Mouse (Mus musculus): ENCODE data around the gene Dennd6b.
A peak's percentile ranks its signal among the peaks of the same experiment; 100 is the strongest.

Dennd6b gene

DNA sequence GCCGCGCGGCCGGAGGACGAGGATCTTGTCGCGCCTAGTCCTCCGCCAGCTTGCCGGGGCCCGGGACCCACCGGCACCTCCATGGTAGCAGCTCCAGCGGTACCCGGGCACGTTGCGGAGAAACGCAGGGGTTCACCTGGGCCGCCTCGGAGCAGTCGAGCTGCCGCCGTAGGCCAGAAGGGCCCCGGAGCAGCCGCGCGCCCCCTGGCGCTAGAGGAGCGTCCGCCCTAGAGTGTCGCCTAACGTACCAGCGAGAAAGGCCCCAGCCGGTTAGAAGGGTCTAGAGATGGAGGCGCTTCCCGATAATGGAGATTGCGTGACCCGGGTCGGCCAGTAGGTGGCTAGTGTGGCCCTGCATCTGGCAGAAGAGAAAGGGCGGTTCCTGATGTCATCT is at the start of gene Dennd6b:
Gene Dennd6b (minus strand): TSS at position 184 of the 394 bp plus-strand sequence.
- DNase-seq (ENCODE audit: low read depth, low spot score) = peak; percentile 97

DNA sequence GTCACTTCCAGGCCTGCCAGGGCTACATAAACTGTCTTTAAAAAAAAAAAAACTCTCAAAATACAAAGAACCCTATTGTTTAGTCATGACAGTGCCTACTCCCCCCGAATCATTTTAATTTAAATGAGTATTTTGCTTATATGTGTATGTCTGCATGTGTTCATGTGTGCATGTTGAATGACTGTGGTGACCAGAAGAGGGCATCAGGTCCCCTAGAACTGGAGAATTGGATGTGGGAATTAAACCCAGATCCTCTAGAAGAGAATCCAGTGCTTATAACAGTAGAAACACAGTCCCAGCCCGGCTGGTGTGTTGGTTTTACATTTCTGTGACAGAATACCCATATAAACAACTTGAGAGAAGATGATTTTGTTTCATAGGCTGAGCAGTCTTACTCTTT is 44.7 kb upstream of the Dennd6b start:
- peak; percentile 17 for DNase-seq (ENCODE audit: low read depth, low spot score)

DNA sequence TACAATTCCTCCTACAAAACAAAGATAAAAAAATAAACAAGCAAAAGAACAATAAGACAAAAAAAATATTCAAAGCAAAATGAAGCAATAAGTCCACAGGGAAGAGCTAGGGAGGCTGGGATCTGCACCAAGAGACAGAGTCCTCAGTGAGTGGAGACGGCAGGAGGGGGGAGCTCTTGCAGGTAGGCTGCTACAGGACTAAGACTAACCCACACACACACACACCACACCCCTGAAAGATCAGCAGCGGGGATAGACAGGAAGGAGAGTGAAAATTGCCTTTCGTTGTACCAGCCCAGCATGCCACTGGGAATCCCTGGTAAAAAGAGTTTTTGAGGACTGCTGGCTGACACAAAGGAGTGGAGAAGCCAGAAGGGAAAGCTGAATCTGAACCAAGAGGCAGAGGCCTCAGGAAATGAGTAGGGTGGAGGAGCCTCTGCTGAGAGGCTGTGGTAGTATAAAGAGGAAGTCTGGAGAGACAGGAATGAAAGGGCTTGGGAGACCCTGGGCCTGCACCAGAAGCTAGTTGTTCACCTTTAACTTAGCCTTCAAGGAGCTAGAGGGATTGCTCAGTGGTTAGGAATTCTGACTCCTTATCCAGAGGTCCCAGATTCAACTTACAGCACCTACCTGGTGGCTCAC is 43.6 kb upstream of the Dennd6b start:
- DNase-seq (ENCODE audit: low read depth, low spot score) = no peak

DNA sequence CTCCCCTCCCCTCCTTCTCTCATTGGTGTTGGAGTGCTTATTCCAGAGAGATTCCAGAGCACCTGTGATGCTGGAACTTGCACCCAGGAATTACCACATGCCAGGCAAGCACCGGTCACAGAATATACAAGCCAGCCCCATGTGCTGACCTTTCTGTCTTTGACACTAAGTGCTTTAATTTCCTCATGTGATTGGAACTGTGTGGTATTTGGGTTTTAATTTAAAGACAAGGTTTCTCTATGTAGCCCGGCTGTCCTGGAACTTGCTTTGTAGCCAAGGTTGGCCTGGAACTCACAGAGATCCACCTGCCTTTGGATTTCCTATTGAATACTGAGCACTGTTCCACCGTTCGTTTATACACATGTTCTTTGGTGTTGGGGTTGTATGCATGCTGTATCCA is 37.8 kb upstream of the Dennd6b start:
- DNase-seq (ENCODE audit: low read depth, low spot score) = no peak

DNA sequence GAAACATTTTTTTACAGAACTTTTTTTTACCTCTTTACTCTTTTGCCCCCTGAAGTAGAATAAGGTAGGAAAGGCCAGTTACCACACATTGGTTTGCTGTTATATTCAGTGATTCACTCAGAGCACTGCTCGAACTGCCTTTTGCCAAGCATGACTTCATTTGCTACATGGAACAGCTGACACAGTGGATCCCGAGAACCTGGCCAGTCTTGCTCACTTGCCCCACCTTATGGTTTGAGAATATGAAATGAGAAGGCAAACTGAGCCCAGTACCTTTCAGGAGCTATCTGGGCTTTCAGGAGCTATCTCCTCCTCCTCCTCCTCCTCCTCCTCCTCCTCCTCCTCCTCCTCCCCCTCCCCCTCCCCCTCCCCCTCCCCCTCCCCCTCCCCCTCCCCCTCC is 37.3 kb upstream of the Dennd6b start:
- peak; percentile 27 for DNase-seq (ENCODE audit: low read depth, low spot score)

DNA sequence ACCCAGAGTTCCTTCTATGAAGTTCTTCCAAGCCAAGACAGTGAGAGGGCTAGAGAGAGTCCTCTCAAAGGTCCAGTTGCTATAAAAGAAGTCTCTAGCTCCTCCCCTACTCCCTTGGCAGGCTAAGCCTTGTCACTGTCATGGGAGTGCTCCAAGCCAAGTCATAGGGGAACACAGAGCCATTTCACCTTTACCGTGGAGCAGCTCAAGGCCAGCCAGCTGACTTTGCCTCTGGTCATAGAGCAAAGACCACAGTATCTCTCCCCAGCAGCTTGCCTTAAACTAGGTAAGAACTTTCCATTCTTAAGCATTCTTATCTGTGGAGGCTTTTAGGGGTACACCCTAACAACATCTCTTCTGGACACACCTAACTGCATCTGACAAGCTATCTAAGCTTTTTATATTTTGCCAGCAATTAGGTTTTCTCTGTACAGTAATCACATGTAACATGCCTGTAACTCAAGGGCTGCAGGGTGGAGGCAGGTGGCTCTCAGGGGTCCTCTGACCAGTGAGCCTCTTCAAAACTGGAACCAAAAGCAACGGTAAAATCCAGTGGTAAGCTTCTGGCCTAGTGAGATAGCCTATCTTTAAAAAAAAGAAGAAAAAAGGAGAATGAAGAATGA is 19.4 kb upstream of the Dennd6b start:
- no peak for DNase-seq (ENCODE audit: low read depth, low spot score)

DNA sequence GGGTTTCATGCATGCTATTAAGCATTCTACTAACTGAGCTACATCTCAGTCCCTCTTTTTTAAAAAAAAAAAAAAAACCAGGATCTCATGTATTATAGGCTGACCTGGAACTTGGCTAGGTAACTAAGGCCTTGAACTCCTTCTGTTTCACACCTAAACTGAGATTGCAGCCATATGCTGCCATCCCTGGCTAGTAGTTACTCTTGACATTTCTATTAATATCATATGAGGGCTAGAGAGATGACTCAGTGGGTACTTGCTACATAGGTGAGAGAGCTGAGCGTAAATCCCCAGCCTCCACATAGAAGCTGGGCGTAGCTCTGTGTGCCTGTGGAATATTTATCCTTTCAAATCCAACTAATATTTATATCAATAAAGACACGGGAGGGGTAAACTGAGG is 18.7 kb upstream of the Dennd6b start:
- DNase-seq (ENCODE audit: low read depth, low spot score) = no peak

DNA sequence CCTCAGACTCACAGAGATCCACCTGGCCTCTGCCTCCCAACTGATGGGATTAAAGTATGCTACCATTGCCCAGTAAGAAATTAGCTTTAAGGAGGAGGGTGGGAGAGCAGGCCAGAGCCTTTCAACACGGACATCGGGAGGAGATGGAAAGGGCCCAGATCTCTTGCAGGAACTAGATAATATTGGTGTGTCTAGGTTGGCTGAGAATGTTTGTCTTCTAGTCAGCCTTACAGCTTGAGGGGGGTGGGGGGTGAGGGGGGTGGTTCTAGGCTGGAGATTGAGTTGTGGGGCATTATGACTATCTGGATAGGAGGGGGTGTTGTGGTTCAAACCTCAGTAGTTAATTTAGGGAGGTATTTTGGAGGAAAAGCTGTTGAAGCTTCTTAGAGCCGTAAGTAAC is 17.2 kb upstream of the Dennd6b start:
- no peak for DNase-seq (ENCODE audit: low read depth, low spot score)

DNA sequence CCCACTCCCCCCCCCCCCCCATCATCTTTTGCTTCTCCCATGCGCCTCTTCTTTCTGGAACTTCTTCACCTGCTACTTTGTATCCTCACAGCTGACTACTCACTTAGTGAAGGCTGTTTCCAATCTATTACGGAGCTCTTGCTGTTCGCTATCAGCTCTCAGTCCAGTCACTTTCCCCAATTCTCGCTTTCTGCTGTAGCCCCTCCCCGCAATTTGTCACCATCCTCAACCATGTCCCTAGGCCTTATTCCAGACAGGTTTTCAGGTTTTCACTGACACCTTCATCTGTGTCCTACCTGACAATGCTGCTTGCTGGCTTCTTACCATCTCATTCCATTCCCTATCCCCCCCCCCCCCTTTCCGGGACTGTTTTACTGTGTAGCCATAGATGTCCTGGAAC is 16.2 kb upstream of the Dennd6b start:
- peak; percentile 11 for DNase-seq (ENCODE audit: low read depth, low spot score)

DNA sequence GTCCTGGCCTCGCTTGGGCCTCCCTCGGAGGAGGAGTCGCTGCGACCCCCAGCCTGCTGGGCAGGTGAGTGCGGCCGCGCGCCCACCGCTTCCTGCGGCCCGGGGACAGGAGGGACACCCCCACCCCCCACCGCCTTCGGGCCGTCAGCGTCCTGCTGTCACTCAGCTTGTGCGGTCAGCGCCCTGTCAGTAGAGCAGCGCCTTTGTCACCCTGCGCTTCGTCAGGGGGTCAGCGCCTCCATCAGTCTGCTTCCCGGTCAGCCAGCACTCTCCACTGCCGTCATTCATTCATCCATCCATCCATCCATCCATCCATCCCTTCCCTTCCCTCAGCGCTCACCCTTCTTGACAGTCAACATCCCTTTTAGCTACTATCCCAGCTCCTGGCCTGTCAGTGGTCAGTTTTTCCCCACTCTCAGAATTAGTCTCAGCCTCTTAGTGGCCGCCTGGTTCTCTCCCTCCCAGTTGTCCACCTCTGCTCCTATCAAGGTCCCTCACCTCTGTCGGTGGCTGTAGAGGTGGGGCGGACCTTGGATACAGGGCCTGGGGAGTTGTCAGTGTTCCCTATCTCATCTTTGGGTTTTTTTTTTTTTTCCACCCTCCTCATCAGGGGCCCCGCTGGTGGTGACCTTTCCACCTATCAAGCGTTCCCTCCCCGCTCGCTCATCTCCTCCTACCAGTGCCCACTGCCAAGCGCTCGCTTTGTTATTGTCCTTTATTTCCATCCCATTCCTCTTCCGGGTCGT is 15.6 kb upstream of the Dennd6b start:
- peak; percentile 33 for DNase-seq (ENCODE audit: low read depth, low spot score)

DNA sequence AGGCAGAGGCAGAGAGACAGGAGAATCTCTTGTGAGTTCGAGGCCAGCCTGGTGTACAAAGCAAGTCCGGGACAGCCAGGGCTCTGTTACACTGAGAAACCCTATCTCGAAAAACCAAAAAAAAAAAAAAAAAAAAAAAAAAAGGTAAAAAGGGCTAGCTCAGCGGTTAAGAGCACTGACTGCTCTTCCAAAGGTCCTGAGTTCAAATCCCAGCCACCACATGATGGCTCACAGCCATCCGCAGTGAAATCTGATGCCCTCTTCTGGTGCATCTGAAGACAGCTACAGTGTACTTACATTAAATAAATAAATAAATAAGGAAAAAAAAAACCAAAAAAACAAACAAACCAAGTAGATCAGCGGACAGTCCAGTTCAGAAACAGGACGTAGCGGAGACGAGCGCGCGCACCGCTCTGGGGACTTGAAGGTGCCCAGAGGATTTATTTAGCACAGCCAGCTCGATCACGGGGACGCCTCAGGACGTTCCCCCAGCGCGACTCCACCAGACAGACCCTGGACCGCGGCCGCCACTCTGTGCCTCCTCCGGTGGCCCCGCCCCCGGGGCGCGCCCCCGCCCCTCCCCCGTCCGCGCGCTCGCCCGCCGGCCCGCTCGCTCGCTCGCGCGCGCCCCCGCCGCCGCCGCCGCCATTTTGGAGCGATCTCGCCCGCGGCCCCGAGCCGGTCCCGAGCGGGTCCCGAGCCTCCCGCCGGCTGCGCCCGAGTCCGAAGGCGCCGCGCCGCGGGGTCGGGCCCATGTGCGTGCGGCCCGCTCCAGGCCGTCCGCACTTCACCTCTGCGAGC is 14.8 kb upstream of the Dennd6b start, which contains the start of gene Ppp6r2:
Gene Ppp6r2 (plus strand): TSS at position 639 of the 801 bp plus-strand sequence.
- peak; percentile 79 for DNase-seq (ENCODE audit: low read depth, low spot score)

DNA sequence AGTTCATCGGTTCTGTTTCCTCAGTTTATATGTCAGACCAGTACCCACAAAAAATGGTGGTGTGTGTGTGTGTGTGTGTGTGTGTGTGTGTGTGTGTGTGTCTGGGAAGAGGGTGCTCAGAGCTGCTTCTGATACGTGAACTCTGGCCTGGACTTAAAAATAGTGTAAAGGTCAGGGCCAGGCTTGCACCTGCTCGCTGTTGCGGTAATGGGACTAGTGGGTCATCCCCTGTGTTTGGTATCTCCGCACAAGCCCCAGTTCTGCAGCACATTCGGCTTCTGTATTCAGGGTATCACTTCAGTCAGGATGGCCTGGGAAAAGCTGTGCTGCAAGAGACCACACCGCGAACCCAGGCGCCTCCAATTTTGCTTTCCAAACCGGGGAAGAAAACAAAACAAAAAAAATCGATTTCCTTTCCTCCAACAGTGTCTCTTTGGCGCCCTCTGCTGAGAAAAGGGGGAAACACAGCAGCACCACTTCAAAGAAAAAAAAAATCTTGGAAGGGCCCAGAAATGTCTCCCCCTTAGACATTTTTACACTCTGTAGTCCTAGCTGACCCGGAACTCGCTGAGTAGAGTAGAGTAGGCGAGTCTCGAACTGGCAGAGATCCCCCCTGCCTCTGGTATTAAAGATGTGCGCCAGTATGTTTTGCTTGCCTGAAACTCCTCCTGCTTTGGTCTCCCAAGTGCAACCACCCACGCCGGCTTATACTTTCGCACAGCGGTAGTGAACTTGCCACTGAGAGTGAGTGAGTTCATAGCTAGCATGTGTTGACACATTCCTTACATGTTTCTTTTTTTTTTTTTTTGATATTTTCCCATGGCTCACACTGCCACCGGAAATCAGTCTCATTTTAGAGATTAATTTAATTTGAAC is 13.8 kb upstream of the Dennd6b start:
- peak; percentile 85 for DNase-seq (ENCODE audit: low read depth, low spot score)

DNA sequence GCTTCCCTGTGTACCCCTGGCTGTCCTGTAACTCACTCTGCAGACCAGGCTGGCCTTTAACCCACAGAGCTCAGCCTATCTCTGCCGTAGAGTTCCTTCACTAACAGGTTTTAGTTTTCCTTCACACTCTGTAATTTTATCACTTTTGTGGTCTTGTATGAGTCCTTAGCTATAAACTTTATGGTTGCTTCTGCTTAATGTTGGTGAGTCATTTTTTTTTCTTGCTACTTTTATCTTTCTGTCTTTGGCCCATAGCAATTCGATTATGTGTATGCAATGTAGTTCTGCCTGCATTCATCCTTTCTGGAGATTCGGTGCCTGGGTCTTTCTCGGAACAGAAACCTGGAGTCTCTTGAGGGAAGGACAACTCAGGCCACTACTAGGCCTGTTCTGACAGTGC is 11.2 kb upstream of the Dennd6b start:
- DNase-seq (ENCODE audit: low read depth, low spot score) = no peak

DNA sequence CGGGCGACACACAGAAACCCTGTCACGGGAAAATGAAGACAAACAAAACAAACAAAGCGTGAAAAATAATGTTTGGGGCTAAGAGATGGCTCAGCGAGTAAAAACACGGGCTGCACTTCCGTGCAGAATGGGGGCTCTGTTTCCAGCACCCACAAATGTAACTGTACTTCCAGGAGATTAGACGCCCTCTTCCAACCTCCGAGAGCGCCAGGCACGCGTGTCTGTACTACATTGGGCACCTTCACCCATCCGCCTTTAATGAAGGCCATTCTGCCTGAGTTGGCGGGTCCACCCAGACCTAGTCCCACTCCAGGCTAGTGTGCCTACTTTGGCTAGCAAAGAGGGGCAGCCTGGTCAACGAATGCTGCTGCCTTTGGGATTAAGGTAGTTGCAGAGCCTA is 760 bp upstream of the Dennd6b start:
- no peak for DNase-seq (ENCODE audit: low read depth, low spot score)

DNA sequence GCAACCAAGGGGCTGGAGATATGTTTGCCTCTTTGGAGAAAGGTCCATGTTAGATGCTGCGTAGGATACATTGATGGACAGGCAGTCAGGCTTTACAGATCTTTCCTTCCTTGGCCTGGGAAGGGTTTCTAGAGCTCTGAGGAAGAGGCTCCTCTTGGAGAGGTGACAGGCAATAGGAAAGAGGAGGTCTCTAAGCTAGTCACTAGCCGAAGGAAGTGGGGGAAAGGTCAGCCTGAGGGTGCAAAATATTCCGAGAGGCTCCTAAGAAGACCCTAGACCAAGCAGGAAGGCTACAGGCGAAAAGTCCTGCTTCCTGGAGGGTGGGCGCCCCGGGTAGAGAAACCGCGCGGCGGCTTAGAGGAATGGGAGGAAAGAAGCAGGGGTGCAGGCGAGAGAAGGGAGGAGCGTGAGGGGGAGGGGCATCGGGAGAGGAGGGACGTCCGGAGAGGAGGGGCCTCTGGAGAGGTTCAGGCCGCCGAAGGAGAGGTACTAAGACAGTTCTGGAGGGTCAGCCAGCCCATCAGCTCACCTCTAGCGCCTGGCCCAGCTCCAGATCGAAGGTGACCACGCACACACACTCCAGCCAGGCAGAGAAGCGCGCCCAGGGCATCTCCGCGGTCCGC is 495 bp downstream of the Dennd6b start:
- peak; percentile 94 for DNase-seq (ENCODE audit: low read depth, low spot score)

DNA sequence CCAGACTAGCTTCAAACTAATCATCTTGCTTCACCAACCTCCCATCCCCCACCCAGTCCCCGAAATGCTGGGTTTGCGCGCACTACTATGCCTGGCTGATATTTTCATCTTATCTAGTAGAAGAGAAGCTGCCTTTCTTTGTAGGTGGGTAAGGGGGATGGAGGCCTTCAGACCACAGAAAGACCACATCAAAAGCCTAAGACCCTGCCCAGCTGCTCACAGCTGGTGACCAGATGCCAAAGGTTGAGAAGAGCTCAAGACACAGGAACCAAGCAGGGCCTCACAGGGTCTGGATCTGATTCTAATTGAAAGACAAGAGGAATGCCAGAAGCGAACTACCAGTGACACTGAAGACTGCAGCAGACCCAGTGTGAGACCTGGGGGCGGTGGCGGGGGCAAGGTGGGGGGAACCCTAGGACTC is 1.0 kb downstream of the Dennd6b start:
- peak; percentile 41 for DNase-seq (ENCODE audit: low read depth, low spot score)

DNA sequence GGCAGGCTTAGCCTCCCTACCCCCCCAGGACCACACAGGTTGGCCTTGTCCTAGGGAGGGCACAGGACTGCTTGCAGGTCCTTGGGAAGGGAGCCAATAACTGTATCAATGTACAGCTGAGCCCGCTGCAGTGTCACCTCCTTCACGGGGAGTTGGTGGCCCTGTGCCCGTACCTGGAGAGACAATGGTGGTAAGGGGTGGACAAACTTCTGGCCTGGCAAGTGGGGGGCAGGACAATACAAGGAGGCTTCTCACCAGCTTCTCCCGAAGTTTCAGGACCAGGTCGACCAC is 11.4 kb downstream of the Dennd6b start:
- no peak for DNase-seq (ENCODE audit: low read depth, low spot score)

DNA sequence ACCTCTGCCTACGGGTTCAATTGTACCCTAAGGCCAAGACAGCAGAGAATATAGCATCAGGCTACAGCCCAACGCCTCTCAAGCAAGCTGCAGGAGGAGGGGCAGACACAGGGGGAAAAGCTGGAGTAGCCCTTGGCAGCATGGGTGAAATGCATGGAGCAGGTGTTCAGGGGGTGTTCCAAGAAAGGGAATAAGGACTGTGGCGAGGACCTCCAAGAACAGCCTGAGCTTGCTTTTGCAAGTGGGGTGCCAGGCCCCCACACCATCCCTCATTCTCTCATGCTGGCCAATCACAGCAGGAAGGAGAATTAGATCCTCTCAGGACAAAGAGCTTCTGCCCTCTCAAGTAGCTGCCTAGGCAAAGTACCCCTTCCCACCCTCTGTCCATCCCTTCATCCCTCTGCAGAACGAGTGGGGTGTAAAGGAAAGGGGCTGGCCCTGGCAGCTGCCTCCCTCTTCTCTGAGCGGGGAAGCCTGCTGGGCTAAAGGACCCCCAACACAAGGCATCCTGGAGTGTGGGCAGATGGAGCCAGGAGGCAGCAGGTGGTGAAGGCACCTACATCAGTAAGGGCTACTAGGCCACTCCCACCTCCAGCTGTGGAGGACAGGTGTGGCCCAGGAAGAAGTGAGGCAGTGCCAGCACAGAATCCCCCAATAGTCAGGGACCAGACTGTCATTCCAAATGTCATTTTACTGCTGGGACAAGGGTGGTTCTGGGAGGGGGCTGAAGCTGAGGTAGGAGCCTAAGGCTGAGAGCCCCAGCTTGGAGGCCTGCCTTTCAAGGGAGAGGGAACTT is 12.0 kb downstream of the Dennd6b start:
- DNase-seq (ENCODE audit: low read depth, low spot score) = no peak

DNA sequence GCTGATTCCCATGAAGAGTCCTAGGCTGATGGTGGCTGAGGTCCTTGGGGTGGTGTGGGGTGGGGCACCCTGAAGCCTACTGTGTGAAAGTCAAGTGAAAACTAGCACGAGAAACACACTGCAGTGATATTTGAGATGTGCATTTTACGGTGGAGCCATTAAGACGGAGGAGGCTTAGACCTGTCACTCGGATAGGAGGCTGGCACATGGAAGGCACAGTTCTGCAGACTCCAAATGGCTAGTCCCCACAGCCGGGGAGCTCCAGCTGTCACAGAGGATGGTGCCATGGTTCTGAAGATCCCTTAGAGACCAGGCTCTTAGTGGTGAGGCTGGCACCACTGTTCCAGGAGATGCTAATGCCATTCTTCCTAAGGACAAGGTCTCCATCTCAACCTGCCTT is 13.5 kb downstream of the Dennd6b start:
- DNase-seq (ENCODE audit: low read depth, low spot score) = no peak

DNA sequence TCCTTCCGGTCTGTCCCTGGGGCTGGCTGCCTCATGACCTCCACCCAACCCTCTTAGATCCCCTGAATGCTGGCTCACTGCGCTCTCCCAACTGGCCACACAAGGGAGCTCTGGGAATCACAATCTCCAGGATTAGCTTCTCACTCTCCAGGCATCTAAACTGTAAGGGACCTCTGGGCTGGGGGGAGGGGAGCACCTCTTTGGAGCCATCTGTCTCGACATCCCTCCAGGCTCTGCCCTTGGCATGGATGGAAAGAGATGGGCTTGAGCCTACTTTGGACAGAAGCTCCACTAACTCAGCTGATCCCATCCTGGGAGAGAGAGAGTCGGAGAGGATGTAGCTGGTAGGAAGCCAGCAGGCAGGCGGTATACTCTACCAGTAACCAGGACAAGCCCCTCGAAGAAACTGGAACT is 14.0 kb downstream of the Dennd6b start:
- DNase-seq (ENCODE audit: low read depth, low spot score) = peak; percentile 49
